Mouse (Mus musculus) B cell, adult 62 days (primary cell): ENCODE data around the gene Egr2. TPM values are rescaled to one million over a fixed set of nuclear protein-coding genes. Genes with fewer than 3 reads are reported as not detected.

ENCODE experiments used
- total RNA-seq: library from RNA; stranded (reverse); gene quantifications from 4 replicates; pipeline ENCODE4 v1.2.4, GENCODE M21; 2023

Gene Egr2
- total RNA-seq: 31.9 to 55.8 TPM (median 45.2 TPM) in 4 replicates

GRCm38 (mm10) chr10:67535256-67535655, at the start of gene Egr2:
TSS of gene Egr2 (plus strand) at chr10:67535475.

GRCm38 (mm10) chr10:67548877-67549731, 13.8 kb downstream of the Egr2 start, which contains the start of gene Ado:
TSS of gene Ado (minus strand) at chr10:67548955.

Other genes with a start within 250 kb of the Egr2 start
- gene Ado, start 13.5 kb downstream of the Egr2 start, total RNA-seq: 11.9 to 13.7 TPM (median 12.3 TPM) in 4 replicates